Mouse (Mus musculus): ENCODE data around the gene Tsc22d2.
A peak's percentile ranks its signal among the peaks of the same experiment; 100 is the strongest.
"Not testable (repeated sequence)": the region's sequence is repeated elsewhere in the genome, so short reads cannot be mapped to it uniquely, and the experiment has no call there.

Gene Tsc22d2

DNA sequence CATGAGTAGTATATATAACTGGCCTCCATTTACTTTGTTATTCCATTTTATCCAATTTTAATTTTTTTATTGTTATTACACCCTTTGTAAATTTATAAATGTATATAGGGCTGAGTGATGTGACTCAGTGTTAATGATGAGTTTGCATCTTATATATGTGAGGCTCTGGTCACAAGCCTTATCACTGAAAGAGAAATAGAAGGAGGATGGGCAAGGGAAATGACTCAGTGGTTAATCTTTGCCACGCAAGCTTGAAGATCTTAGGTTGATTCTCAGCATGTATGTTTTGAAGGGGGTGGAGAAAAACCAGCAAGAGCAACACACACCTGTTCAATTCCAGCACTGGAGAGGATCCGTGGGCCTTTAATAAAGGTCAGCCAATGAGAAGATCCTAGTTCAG, 19.9 kb downstream of the Tsc22d2 start:
- no peak for DNase-seq

DNA sequence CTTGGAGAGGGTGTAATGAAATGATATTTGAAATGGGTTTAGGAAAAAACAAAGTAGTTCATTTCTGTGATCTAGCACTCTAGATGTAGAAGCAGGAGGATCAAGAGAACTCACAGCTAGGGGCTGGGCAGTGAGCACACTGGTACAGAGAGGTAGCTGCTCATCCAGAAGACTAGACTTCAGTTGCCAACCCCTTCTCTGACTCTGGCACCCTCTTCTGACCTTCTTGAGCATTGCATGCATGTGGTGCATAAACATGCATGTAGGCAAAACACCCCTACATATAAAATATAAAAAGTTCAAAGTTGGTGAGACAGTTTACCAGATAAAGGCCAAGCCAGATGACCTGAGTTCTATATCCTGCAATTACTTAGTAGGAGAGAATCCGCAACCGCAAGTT, 33.7 kb downstream of the Tsc22d2 start:
- no peak for DNase-seq

DNA sequence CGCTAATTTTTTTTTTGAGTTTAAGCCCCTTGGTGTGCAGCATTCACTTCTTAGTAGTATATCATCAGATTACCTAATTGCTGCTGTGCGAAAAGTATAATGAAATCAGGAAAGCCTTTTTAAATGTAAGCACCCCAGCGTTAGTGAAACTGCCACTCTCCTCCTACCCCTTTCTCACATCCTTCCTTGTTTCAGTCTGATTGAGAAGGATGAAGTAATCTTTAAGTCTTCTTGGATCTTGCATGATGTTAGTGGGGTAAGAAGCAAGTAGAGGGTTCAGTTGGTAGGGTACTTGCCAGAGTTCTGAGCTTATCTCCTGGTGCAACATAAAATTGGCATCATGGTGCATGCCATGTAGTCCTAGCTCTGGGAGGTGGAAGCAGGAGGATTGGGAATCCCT, 35.0 kb downstream of the Tsc22d2 start:
- DNase-seq, result no peak

DNA sequence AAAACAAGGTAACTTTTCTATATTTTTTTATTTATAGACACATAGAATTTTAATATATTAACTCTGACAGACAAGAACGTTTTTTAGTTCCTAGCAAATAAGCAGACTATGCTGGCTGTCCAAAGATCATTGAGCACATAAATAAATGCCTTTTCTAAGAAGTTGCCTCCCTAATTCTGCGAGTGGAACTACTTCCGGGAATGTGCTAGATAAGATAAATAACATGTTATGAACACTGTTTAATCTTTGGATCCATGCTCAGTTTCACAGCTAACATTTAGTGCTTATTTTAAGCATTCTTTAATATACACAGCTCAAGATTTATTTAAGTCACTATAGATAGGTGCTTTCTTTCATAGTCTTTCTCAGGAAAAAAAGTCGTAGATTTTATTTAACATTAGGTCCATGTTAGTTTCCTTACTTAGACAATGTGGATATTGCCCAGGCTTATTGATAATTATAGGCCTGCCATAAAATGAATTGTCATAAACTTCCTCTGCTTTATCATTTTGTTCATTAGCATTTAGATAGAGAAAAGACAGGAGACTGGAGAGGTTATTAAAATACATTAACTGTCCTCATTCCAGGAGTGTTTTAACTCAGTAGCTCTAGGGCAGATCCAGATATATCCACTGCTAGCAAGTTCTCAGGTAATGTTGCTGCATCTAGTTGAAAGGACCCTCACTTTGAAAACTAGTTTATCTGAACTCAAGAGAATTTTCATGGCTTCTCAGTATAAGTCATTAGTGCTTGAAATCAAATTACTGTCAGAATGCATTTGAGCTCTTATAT, 40.1 kb downstream of the Tsc22d2 start:
- DNase-seq, result no peak

DNA sequence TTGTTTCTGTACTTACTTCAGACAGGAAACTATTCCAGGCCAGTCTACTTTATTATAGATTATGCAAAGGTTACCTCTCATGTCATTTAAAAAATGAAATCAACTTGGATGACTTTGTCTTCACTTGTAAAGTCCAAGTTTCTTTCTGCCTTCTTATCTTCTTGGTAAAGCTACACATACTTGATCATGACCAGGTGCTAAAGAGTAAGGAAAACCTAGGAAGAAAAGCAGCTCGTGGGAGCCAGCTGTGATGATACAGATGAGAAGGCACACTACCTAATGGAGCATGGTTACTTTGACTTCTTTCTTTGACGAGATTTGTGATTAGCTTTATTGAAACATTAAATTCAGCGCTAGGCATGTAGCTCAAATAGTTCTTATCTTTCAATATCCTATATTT, 40.7 kb downstream of the Tsc22d2 start:
- no peak for DNase-seq

DNA sequence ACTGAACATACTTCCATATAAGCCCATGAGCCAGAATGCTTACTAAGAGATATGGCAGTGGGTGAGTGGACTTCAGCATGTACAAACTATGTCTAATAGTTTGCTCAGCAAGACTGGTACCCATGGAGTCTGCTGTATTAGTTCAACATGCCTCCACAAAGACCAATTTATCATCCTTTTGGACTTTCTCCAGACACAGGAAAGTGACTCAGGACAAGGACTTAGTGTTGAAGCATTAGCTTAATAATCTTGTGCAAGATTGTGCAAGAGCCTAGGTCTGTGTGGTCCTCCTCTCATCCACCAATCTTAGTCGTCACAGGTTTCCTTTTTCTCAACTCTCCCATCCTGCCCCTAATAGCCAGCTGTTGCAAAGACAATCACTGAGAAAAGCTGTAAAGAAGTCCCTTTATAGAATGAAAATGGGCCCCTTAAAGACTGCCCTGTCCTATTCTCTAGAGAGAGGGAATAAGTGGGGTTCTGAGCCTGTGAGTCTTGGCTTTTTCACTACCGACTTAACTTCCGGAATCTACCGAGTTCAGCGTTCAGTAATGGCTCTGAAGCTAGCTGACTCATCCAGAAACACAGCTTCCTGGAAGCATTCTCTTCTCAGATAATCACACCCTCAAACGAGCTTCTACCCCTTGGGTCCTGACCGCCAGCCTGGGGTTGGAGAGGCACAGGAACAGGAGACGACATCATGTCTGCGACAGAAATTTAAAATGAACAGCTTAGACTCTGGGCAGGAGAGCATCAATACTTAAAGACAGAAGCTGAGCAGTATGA, 55.3 kb downstream of the Tsc22d2 start:
- DNase-seq, result no peak

DNA sequence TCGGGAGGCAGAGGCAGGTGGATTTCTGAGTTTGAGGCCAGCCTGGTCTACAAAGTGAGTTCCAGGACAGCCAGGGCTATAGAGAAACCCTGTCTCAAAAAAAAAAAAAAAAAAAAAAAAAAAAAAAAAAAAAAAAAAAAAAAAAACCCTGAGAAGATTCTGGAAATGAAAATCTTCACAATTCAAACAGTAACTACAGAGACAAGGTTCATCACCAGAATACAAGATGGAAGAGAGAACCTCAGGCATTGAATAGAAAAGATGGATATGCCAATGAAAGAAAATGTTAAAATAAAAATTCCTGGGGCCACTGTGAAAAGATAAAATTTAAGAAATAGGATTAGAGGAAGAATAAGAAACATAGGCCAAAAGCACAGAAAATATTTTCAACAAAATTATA, 60.8 kb downstream of the Tsc22d2 start:
- DNase-seq, result not testable (repeated sequence)

DNA sequence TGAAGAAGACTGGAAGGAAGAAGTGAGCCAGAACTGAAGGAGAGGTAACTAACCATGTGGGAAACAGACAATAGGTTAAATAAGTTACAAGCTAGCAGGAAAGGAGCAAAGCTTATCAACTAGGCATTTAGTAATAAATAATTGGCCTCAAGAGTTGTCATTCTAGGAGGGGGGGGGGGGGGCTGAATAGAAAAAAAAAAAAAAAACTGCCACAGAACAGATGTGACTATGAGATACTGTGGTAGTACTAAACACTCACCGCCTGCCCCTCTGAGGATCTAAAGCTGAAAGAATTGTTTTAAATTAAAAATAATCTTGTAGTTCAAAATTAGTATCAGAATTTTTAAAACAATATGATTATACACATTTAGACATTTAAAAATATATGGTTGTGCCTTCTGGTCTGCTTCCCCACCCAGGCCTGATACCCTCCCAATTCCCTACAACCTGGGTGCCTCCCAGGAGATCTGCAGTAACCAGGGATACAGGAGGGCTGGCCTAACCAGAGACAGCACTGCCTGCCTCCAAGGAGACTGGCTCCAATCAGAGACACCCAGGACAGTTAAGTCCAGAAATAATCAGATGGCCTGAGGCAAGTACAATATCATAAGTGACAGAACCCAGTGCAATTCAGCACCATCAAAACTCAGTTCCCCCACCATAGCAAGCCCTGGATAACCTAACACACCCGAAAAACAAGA, 64.4 kb downstream of the Tsc22d2 start:
- no peak for DNase-seq

DNA sequence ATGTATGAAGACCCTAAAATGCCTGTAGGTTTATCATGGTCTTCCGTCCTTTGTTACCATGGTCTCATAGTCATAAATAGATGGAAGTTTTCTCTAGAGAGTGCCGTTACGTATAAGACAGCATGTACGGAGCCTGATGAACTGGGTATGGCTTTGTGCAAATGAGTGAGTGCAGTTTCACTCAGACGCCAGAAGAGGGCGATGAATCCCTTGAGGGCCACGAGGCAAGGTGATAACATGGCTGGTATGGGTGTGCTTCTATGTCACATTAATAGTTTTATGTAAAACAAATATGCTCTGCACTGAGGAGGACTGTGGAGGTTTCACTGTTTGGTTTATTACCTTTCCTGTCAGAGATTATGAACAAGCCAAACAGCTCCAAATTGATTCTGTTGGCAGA, 71.4 kb downstream of the Tsc22d2 start:
- DNase-seq, result no peak

DNA sequence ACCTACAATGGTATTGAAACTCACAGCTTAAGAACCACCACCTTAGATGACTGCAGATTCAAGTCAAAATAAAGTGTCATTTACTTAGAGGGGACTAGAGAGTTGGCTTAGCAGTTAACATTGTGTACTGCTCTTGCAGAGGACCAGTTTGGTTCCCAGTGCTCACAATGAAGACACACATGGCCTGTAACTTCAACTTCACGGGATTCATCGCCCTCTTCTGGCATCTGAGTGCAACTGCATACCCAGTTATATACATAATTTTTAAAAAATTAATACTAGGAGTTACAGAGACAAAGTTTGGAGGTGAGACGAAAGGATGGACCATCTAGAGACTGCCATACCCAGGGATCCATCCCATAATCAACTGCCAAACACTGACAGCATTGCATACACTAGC, 72.6 kb downstream of the Tsc22d2 start:
- DNase-seq, result no peak

DNA sequence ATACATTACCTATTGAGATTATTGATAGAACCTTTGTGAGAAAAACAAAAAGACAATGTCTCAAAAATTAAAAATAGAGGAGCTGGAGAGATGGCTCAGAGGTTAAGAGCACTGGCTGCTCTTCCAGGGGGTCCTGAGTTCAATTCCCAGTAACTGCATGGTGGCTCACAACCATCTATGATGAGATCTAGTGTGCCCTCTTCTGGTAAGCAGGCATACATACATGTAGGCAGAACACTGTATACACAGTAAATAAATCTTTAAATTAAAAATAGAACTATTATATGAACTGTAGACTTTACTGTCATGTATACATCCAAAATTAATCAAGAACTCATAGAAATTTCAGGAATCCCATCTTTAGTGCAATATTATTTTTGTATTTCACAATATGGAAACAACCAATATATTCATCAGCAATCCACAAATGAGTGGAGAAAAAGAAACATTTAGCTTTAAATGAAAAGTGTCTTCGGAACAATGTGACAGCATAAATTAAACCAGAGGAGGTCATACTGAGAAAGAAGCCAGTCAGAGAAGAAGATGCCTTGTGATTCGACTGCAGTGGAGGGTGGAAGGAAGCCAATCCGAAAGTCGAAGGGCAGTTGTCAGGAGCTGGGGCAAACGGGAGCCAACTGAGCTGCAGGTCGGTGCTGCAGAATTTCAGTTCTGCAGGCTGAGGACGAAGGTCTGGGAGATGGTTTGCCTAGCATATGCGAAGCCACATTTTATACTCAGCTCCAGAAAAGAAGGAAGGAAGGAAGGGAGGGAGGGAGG, 73.7 kb downstream of the Tsc22d2 start:
- DNase-seq, result no peak

DNA sequence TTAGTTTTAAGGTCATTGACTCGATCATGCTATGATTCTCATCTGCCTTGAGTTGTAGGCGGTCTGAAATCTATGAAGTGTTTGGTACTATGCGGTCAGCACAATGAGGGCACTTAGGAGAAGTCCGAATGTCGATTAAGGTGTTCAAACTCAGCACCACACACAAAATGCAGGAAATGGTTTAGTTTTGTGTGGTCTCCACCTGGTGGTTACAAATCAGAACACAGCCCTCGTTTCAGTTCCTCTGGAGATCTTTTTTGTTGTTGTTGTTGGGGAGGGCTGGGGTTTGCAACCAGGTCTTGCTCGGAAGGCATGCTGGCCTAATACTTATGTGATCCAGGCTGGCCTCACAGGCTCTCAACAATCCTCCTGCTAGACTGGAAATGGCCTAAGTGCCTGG, 76.3 kb downstream of the Tsc22d2 start:
- peak; percentile 26 for DNase-seq

DNA sequence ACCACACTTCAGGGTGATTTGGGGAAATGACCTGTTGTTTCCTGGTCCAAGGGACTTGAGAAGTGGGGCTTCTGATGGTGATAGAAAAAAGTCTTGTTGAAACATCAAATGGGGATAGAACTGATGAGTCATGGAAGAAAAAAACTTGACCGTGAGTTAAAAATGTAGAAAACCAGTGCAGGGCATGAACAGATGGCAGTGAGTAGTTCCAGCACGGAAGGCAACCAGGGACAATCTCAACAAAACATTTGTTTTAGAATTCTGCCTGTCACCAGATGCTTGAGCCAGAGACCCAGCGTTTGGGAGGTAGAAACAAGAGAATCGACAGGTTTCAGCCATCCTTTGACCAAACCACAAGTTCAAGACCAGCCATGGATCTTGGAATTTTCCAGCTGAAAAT, 79.1 kb downstream of the Tsc22d2 start:
- DNase-seq, result peak; percentile 43

DNA sequence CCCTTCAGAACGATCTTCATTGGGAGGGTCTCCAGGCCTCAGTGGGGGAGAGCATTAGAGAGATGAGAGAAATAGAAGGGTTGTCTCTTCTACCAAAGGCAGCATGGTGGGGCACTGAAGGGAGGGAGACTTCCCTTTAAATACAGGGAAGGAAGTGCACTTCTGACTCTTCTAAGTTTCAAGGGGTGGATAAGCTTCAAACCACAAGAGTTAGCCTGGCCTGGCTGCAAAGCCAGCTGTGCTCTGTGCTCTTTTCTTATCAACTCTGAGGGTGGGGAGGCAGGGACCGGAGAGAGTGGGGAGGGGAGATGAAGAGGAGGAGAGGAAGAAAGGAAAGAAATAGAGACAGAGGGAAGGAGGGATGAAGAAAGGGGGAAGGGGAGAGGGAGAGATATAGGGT, 87.4 kb downstream of the Tsc22d2 start:
- no peak for DNase-seq

DNA sequence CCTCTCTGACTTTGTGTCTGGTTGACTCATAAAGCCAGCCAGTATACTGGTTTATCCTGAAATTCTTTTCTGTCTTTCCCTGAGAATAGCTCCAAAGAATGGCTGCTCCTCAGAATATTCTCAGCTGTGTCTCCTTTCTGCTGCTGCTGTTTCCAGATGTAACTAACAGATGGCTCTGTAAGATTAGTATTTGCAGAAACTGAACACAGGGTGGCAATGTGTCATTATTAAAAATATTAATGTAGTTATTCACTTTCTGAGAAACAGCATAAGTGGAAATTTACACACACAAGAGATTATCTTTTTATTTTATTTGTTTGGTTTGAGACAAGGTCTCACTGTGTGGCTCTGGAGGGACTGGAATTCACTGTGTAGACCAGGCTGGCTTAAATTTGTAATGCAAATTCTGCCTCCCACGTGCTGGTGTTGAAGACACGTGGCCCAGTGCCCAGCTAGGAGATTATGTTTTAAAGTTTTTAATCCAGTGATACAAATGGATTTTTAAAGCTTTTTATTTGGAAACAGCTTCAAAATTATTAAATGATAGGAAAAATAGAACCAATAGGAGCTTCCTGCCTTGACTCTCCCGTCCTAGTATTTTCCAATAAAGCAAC, 89.3 kb downstream of the Tsc22d2 start:
- DNase-seq, result no peak

DNA sequence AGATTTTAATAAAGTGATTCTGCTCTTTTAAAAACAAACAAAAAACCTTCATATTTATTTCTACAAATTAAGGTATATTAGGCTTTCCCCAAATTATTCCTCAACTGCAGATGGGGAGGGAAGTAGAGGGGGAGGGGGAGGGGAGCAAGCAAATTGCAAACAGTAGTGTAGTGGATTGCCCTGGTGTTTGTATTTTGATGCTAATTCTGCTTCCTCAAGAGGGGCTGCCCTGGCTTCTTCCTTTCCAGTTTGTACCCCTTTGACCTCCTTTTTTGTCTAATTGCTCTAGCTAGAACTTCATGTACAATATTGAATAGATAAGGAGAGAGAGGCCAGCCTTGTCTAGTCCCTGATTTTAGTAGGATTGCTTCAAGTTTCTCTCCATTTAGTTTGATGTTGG, 90.2 kb downstream of the Tsc22d2 start:
- no peak for DNase-seq

DNA sequence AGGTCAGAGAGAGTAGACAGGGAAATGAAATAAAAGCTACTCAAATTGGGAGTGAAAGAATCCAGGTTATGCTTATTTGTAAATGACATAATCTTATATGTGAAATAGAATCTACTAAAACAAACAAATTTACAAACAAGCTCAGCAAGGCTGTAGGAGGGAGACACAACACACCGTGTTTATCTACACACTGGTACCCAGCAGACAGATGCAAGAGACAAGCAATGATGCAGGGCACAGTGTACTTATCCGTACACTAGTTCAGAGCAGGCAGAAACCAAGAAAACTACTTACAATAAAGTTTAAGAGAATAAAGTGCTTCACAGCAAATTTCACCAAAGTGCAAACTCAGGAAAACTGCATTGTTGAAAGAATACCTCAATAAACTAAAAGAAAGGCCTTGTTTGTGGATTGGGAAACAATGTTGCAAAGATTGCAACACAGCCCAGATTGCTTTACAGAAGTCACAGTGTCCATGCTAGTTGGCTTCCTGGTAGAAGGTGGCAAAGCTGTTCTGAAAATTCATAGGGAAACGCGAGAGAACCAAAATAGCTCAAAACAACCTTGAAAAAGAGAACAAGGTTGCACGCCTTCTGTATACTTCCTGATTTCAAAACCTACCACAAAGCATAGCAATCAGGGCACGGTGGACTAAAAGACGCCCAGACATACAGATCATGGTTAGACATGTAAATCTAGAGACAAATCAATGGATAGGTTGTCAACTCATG, 93.7 kb downstream of the Tsc22d2 start:
- no peak for DNase-seq

DNA sequence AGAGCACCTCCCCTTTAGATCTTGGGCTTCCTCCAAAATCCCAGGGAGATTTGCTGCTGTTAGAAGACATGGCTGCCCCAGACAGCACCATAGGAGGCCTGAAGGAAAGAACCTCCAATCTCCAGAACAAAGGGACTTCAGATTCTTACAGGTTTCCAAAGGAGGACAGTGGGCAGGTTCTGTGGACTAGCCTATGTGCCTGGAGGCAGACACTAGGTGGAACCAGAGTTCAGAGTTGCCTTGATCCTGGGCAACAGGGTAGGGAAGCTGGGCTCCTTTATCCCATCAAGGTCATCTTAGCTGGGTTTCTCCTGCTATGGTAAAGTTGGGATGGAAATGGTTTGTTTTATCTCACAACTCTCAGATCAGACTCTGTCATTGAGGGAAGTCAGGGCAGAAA, 97.1 kb downstream of the Tsc22d2 start:
- DNase-seq, result no peak

DNA sequence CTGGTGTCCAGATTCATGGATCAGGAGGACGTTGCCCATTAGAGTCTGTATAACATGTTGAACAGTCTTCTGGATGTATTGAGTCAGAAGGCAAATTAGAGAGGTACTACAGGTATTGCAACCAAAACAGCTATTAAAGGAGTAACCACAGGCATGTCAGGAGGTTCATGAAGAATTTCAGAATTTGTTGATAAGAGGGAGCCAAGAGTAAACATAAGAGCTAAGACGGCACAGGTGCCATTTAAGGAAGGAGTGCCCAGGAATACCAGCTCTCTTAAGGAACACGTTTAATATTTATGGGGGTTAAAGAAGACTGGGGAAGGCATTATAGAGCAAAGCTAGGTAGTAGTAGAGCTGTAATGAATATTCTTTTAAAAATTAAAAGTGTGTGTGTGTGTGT, 98.2 kb downstream of the Tsc22d2 start:
- DNase-seq, result no peak

DNA sequence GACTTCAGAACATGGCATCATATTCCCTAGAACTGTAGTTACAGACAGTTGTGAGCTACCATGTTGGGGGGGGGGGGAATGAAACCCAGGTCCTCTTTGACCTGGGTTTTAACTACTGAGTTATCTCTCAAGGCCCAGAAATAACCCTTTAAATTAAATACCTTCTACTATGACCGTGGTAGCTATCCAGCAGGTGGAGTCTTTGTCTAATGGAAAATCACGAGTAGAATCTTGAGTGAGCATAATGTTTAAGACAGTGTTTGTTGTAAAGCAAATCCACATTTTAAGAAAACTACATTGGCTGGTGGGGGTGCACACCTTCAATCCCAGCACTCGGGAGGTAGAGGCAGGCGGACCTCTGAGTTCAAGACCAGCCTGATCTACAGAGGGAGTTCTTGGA, 99.0 kb downstream of the Tsc22d2 start:
- no peak for DNase-seq

DNA sequence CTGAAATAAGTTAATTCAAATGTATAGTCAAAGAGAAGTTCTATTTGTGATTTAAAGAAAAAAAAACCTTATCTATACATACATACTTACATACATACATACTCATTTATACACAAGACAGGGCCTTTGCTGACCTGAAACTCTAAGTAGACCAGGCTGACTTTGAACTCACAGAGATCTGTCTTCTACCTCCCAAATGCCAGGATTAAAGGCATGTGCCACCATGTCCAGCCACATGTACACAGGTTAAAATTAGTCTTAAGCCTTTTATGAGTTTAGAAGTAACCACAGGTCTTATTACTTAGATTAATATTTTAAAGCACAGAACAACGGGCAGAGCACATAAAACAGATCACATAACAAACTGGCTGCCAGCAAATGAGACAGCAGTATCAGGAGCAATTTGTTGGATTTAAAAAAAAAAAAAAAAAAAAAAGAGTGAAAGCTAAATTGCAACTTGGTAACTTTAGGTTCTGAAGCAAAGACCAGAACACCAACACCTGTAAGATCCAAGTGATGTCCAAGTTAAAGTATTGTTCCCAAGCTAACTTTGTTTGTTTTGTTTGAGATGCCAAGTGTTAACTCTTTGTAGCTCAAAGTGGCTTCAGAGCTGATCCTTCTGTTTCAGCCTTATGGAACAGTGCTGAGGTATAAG, 101.6 kb downstream of the Tsc22d2 start:
- no peak for DNase-seq
